Mouse (Mus musculus): Measurements from ENCODE around the gene Wiz.

- TF ChIP-seq POLR2A (IDR thresholded peaks at IDR 0.05; ENCODE audit: borderline replicate concordance, extremely low read depth, insufficient read depth, insufficient read length, poor library complexity, severe bottlenecking) (no peak), CTCF (IDR thresholded peaks at IDR 0.05; ENCODE audit: borderline replicate concordance, extremely low read depth, insufficient read depth, insufficient read length) (no peak)
Observed at GRCm38 (mm10) chr17:32353696-32354095, 35.5 kb downstream of the Wiz start.
